Mouse (Mus musculus) midbrain, embryonic 12.5 days (tissue): ENCODE measurements at regions not wholly inside any gene's neighbourhood (a gene's known extent, or its start where the extent isn't known, plus 50 kb on each side); places are given as distances from the start of the nearest gene placed in this dataset.
A peak's percentile ranks its signal among the peaks of the same experiment; 100 is the strongest.

ENCODE experiments used
- ATAC-seq: fragments of 200-750 bp; cut with Nextera tagmentation; 2 replicates; pipeline ENCODE4 v1.8.0; 2017; ENCODE audit warnings: low read depth, moderate TSS enrichment, moderate library complexity; ENCODE audit not compliant: low FRiP score
- H3K27ac ChIP-seq: fragments of 300-500 bp; sonication (generic); replicated peaks from 2 replicates; pipeline ENCODE4 v1.5.1; 2016; ENCODE audit warnings: mild to moderate bottlenecking
- H3K27me3 ChIP-seq: fragments of 300-500 bp; sonication (generic); 2 replicates; pipeline ENCODE4 v1.6.1; 2016; ENCODE audit warnings: mild to moderate bottlenecking
- H3K36me3 ChIP-seq: fragments of 300-500 bp; sonication (generic); 2 replicates; pipeline ENCODE4 v1.6.1; 2016
- H3K4me1 ChIP-seq: fragments of 300-500 bp; sonication (generic); 2 replicates; pipeline ENCODE4 v1.6.1; 2016
- H3K4me2 ChIP-seq: fragments of 300-500 bp; sonication (generic); replicated peaks from 2 replicates; pipeline ENCODE4 v1.6.1; 2016; ENCODE audit warnings: mild to moderate bottlenecking, moderate library complexity
- H3K4me3 ChIP-seq: fragments of 300-500 bp; sonication (generic); 2 replicates; pipeline ENCODE4 v1.5.1; 2016; ENCODE audit warnings: mild to moderate bottlenecking
- H3K9ac ChIP-seq: fragments of 300-500 bp; sonication (generic); replicated peaks from 2 replicates; pipeline ENCODE4 v1.6.1; 2016; ENCODE audit warnings: mild to moderate bottlenecking, moderate library complexity
- H3K9me3 ChIP-seq: fragments of 300-500 bp; sonication (generic); 2 replicates; pipeline ENCODE4 v1.6.1; 2016; ENCODE audit warnings: mild to moderate bottlenecking
- WGBS: fragments of 180-500 bp; shearing (Covaris S2); methylation state at CpG from one replicate; pipeline ENCODE4 v1.1.7; 2016; 5-methylcytosine and 5-hydroxymethylcytosine counted together

GRCm38 (mm10) chr14:73730796-73731195, 69.8 kb downstream of the Gm21750 start:
- Histone ChIP-seq H3K4me2 (no peak overlapping the region), H3K9ac (no peak overlapping the region), H3K9me3 (no peaks in the 10 kb centered on the region), H3K4me1 (0 out of 2 replicates have a peak, but pooled peaks cover 6% of the 10 kb centered on the region), H3K4me3 (no peak overlapping the region), H3K27ac (no peak overlapping the region), H3K27me3 (no peaks in the 10 kb centered on the region), H3K36me3 (no peaks in the 10 kb centered on the region)
- 96% methylated on average over 1 of the region's 1 CpGs for WGBS
- no peak for ATAC-seq

DNA sequence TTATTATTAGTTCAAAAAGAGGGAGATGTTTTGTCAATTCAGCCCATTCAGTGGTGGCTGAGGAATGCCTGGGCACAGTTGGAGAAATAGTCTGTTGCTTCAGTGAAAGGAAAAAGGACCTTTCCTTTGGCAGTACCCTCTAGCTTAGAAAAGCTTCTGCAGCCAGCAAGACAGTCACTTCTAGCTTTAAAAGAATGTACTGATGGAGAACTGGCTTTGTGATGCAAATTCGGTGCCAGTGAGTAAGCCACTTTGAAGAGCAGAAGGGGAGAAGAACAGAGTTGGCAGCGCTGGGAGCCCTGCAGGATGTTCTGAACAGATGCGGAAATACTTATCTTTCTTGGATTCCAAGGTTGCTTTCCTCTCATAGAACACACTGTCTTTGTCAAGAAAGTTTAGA, 71.1 kb downstream of the Gm21750 start:
- Histone ChIP-seq H3K9ac (no peak overlapping the region), H3K36me3 (no peaks in the 10 kb centered on the region), H3K9me3 (no peaks in the 10 kb centered on the region), H3K27ac (no peak overlapping the region), H3K4me2 (no peak overlapping the region), H3K4me1 (0 out of 2 replicates have a peak, but pooled peaks cover 6% of the 10 kb centered on the region), H3K27me3 (no peaks in the 10 kb centered on the region), H3K4me3 (no peak overlapping the region)
- no peak for ATAC-seq
- WGBS = 39% methylated on average over 3 of the region's 3 CpGs

DNA sequence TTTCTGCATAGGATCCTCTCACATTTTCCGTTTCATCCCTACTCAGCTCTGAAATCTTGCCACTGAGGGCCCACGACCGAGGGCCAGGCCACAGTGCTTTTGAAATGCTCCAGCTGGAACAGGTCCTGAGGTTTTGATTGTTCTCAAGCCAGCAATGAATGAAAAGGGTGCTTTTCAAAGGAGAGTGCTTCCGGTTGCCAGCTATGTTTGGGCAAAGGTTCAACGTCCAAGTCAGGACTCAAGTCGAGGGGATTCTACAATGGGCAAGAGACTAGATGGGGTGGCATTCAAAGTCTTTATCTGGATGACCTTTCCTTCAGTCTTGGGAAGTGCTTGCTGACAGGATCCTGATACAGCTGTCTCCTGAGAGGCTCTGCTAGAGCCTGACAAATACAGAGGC, 89.8 kb downstream of the Gm21750 start:
- H3K4me3 ChIP-seq = no peak overlapping the region
- H3K27ac ChIP-seq = no peak overlapping the region
- 87% methylated on average over 6 of the region's 6 CpGs for WGBS
- no peak overlapping the region for H3K4me2 ChIP-seq
- H3K4me1 ChIP-seq = no peaks in the 10 kb centered on the region
- H3K9ac ChIP-seq = no peak overlapping the region
- H3K27me3 ChIP-seq = no peaks in the 10 kb centered on the region
- no peaks in the 10 kb centered on the region for H3K36me3 ChIP-seq
- H3K9me3 ChIP-seq = no peaks in the 10 kb centered on the region
- no peak for ATAC-seq

GRCm38 (mm10) chr14:73759986-73760385, 99.0 kb downstream of the Gm21750 start:
- Histone ChIP-seq H3K9me3 (no peaks in the 10 kb centered on the region), H3K9ac (no peak overlapping the region), H3K4me2 (no peak overlapping the region), H3K27ac (no peak overlapping the region), H3K36me3 (no peaks in the 10 kb centered on the region), H3K4me1 (no peaks in the 10 kb centered on the region), H3K4me3 (no peak overlapping the region), H3K27me3 (no peaks in the 10 kb centered on the region)
- WGBS = 71% methylated on average over 1 of the region's 1 CpGs
- no peak for ATAC-seq

DNA sequence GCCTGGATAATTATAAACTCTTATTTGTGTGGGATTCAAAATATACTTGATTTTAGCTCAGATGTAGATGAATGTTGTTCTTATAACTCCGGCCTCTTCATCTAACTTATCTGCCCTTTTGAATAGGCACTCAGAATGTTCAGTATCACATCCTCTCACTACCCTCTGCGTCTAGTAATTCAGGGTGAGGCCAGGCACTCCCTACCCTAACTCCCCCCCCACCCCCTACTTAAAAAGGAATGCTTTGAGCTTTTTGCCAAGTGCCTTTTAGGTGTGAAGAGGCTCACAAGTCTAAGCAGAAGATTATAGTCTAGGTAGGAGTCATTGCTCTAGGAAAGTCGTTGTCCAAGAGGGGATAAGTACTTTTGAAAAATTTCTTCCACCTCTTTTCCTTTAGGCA, 111.9 kb downstream of the Gm21750 start:
- Histone ChIP-seq H3K4me1 (no peaks in the 10 kb centered on the region), H3K9me3 (no peaks in the 10 kb centered on the region), H3K4me3 (no peak overlapping the region), H3K27ac (no peak overlapping the region), H3K27me3 (no peaks in the 10 kb centered on the region), H3K4me2 (no peak overlapping the region), H3K36me3 (no peaks in the 10 kb centered on the region), H3K9ac (no peak overlapping the region)
- ATAC-seq = no peak
- 78% methylated on average over 3 of the region's 3 CpGs for WGBS

GRCm38 (mm10) chr14:73773810-73774209, 112.8 kb downstream of the Gm21750 start:
- 27% methylated on average over 1 of the region's 1 CpGs for WGBS
- no peaks in the 10 kb centered on the region for H3K4me1 ChIP-seq
- H3K9me3 ChIP-seq = no peaks in the 10 kb centered on the region
- no peak overlapping the region for H3K9ac ChIP-seq
- H3K27ac ChIP-seq = no peak overlapping the region
- H3K4me2 ChIP-seq = no peak overlapping the region
- H3K27me3 ChIP-seq = no peaks in the 10 kb centered on the region
- ATAC-seq = no peak
- no peaks in the 10 kb centered on the region for H3K36me3 ChIP-seq
- no peak overlapping the region for H3K4me3 ChIP-seq

GRCm38 (mm10) chr14:73776066-73776465, 115.0 kb downstream of the Gm21750 start:
- peak; percentile 81 for ATAC-seq

DNA sequence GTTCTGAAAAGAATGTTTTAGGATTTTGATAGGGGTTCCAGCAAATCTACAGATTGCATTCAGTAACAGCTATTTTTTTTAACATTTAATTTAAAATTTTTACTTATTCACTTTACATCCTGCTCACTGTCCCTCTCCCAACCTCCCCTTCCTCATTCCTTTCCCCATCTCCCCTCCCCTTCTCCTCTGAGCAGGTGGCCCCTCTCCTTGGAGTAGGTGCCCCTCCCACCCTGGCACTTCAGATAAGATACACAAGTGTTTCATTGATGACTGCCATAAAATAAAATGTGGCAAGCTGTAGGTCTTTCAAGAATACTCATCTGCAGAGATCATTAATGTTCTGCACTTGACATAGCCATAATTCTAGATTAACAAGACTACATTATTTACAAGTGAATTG, 146.1 kb downstream of the Gm21750 start:
- no peak overlapping the region for H3K4me3 ChIP-seq
- no peaks in the 10 kb centered on the region for H3K9me3 ChIP-seq
- no peak for ATAC-seq
- no peaks in the 10 kb centered on the region for H3K4me1 ChIP-seq
- no peak overlapping the region for H3K4me2 ChIP-seq
- no peaks in the 10 kb centered on the region for H3K36me3 ChIP-seq
- H3K27me3 ChIP-seq = no peaks in the 10 kb centered on the region
- H3K27ac ChIP-seq = no peak overlapping the region
- no peak overlapping the region for H3K9ac ChIP-seq

More at GRCm38 (mm10) chr14:73776066-73776465, 115.0 kb downstream of the Gm21750 start:
- WGBS = 7% methylated on average over 1 of the region's 1 CpGs
- H3K4me3 ChIP-seq = no peak overlapping the region
- H3K9ac ChIP-seq = no peak overlapping the region
- no peaks in the 10 kb centered on the region for H3K4me1 ChIP-seq
- H3K4me2 ChIP-seq = no peak overlapping the region
- no peaks in the 10 kb centered on the region for H3K9me3 ChIP-seq
- no peak overlapping the region for H3K27ac ChIP-seq
- no peaks in the 10 kb centered on the region for H3K36me3 ChIP-seq
- H3K27me3 ChIP-seq = no peaks in the 10 kb centered on the region

DNA sequence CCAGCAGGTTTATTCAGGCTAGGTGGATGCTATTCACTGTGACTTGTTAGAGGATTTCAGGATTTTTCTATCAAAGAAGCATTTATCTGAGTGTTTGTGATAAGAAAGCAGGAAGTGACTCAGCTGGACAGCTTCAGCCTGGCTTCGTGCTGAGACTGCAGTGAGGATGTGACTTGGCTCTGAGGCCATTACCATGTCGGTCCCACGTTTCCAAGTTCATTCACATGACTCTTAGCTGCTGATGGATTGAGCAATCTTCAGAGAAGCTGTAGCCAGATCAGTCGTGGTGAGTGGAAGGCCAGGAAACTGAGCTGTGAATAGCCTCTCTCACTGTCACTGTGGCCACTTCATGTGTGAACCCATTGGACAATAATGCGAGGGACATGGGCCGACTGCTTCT, 177.9 kb downstream of the Gm21750 start:
- no peak overlapping the region for H3K4me2 ChIP-seq
- H3K4me1 ChIP-seq = no peaks in the 10 kb centered on the region
- no peaks in the 10 kb centered on the region for H3K36me3 ChIP-seq
- 82% methylated on average over 6 of the region's 6 CpGs for WGBS
- no peaks in the 10 kb centered on the region for H3K9me3 ChIP-seq
- H3K9ac ChIP-seq = no peak overlapping the region
- H3K27ac ChIP-seq = no peak overlapping the region
- ATAC-seq = no peak
- no peak overlapping the region for H3K4me3 ChIP-seq
- no peaks in the 10 kb centered on the region for H3K27me3 ChIP-seq

- Histone ChIP-seq H3K4me3 (no peak overlapping the region), H3K4me1 (no peaks in the 10 kb centered on the region), H3K9ac (no peak overlapping the region), H3K9me3 (no peaks in the 10 kb centered on the region), H3K27me3 (no peaks in the 10 kb centered on the region), H3K4me2 (no peak overlapping the region), H3K36me3 (no peaks in the 10 kb centered on the region), H3K27ac (no peak overlapping the region)
- ATAC-seq = no peak
- 49% methylated on average over 2 of the region's 2 CpGs for WGBS
Observed at GRCm38 (mm10) chr14:73861782-73862181, 200.8 kb downstream of the Gm21750 start.

- Histone ChIP-seq H3K27me3 (no peaks in the 10 kb centered on the region), H3K4me1 (no peaks in the 10 kb centered on the region), H3K4me2 (no peak overlapping the region), H3K36me3 (no peaks in the 10 kb centered on the region), H3K27ac (no peak overlapping the region), H3K9me3 (no peaks in the 10 kb centered on the region), H3K4me3 (no peak overlapping the region), H3K9ac (no peak overlapping the region)
- ATAC-seq = no peak
Observed at GRCm38 (mm10) chr14:73874337-73874736, 213.3 kb downstream of the Gm21750 start.

DNA sequence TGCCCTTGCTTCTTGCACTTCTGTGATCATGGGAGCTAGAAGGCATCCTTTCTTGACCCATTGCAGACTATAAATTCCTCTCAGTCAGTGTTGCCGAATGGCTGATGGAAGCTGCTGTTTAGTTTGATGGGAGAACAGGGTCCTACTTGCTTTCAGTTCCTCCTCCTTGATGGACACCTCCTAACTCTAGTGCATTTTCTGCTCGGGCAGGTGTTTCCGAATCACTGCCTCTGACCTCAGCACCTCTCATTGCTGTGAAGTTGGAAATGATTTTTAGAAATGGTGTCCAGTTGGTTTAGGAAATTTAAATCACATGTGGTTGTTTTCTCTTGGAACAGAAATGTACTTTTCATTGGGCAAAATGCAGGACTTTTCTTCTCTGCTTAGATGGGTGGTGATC, 214.9 kb downstream of the Gm21750 start:
- Histone ChIP-seq H3K9ac (no peak overlapping the region), H3K4me3 (no peak overlapping the region), H3K27ac (no peak overlapping the region), H3K9me3 (no peaks in the 10 kb centered on the region), H3K4me1 (no peaks in the 10 kb centered on the region), H3K36me3 (no peaks in the 10 kb centered on the region), H3K27me3 (no peaks in the 10 kb centered on the region), H3K4me2 (no peak overlapping the region)
- no peak for ATAC-seq
- WGBS = 88% methylated on average over 3 of the region's 3 CpGs

DNA sequence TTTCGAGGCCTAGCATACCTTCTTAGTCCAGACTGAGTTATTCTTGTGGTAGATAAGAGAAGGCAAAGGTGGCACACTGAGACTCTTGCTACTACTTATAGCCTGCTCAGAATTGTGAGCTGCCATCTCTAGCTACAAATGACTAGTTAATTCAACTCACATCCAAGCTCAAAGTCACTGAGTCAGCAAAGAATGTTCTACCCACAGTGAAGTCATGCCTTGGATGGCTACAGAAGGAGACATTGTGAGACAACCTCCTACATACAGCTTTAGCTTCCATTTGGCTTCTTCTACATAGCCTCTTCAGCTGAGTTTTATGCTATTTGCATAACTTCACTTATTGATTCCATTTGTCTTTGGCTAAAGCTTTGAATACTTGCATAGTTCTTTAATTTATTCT, 217.2 kb downstream of the Gm21750 start:
- Histone ChIP-seq H3K36me3 (no peaks in the 10 kb centered on the region), H3K27ac (no peak overlapping the region), H3K9me3 (no peaks in the 10 kb centered on the region), H3K4me3 (no peak overlapping the region), H3K4me1 (no peaks in the 10 kb centered on the region), H3K9ac (no peak overlapping the region), H3K4me2 (no peak overlapping the region), H3K27me3 (no peaks in the 10 kb centered on the region)
- ATAC-seq = no peak
- WGBS = 88% methylated on average over 1 of the region's 1 CpGs
